Mouse (Mus musculus) left cerebral cortex, adult 8-10 months (tissue): Measurements from ENCODE around the gene Gas6. TPM values are rescaled to one million over a fixed set of nuclear protein-coding genes. Genes with fewer than 3 reads are reported as not detected.

Source experiments
- DNase-seq, 2 experiments: peaks; one replicate each; pipeline ENCODE4 v3.0.0; 2022; ENCODE audit warnings: low spot score in 2 of 2
- total RNA-seq, 4 experiments: library from RNA; stranded (reverse); gene quantifications; 2 replicates each; pipeline ENCODE4 v1.2.4; 2022

Gas6 gene
- total RNA-seq, 4 experiments from 2014 or later: 97.2 to 113 (median 110) TPM

DNA sequence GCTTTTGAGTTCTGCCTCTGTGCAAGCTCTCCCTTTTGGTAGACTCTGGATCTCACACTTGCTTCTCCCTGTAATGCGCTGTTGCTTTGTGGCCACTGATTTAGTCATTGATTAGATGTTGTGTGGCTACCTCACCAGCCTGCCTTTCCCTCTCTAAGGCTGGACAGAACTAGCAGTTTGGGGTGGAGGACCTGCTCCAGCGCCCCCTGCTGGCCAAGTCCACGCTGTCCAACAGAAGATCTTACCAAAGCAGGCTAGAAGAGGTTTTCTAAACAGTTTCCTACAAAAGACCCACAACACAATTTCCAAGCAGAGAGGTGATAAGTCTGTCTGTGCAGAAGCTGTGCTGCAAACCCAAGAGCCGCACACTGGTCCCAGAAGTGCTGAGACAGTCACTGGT lies 32.4 kb downstream of the Gas6 start:
- DNase-seq: peak in 1 of 2 experiments; percentile 79

DNA sequence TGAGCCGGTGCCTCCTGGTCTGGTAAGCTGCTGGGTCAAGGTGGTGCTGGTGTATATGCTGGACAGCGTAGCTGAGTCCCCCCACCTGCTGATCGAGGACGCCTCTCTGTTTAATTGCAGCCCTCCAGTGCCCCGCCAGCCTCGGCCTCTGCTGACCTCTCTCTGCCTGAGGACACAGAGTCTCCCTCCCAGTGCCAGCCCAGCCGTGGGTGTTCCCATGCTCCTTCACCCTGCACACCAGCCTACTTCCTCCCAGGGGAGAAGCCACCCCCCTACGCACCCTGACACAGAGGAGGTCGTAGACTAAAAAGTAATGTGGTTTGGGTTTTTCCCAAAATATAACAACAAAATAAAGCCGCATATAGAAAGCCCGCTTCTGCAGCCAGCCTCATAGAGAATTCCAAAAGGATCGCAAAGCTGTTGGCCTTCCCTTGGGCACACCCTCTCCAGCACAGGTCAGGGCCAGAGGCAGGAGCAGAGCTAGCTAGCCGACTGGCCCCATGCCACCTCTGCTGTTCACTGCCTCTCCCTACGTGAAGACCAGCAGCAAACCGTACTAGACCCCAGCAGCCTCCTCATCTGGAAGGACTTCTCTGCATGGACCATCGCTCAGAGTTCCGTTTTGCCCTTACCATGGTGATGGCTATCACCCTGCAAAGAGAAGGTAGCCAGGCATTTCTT lies 33.1 kb downstream of the Gas6 start:
- DNase-seq: no peak

DNA sequence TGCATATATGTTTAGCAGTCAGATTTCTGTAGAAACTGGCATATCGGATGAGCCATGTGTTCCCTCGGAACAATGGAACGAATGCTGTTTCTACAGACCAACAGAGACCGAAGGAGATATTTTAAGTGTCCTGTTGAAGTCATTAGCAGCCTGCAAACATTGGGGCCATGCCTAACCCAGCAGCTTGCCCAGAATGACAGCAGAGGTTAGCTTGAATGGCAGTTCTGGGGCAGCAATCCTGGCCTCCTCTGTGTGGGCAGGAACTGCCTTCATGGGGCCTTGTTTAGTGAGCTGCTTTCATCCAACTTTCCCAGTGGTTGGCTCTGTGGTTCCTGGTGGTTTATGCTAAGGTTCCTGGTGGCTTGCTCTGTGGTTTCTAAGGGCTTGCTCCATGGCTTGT lies 34.9 kb downstream of the Gas6 start:
- DNase-seq: no peak

DNA sequence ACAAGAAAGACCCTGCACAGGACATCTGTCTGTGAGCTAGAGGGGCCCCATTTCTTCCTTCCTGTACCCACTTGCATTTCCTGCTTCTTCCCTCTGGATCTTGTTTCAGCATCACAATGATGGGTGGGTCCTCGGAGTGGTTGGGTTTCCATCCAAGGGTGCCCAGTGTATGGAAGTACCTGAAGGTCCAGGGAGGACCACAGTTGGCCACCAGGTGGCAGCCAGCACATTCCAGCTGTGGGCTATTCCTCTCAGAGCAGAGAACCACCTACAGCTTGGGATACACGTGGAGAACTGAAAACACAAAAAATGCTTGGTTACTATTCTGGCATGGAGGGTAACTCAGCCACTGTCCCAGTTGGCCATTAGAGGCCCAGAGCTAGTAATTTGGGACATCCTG lies 39.0 kb downstream of the Gas6 start:
- DNase-seq: peak in 1 of 2 experiments; percentile 35

DNA sequence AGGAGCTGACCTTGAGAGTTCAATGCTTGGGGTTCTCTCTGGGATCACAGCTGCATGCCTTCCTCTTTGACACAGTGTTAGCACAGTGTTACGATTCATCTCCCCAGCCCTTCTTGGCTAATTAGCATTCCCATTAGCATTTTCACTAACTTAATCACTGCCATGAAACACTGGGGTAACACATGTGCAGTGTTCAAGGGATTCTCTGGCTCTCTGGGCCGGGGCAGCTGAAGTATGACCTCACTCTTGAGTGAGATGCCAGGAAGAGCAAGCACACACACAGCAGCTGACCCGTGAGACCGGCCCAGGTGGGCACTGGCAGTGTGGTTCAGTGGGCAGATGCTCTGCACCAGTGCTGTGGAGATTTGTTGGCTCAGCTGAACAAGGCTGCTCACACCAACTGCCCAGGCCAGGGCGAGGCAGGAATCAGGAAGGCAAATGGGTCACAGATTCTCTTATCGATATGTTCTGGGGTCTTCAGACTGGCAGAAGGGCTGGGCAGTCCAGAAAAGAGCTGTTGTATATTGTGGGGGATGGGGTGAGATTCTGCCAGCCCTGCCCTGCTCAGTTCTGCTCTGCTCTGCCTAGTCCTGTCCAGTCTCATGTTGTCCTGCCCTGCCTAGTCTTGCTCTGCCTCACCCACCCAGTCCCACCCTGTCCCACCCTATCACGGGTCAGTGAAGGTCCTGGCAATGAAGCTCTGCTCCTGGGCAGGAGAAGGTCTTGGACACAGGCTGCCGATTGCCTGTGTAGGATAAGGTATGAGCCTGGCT lies 39.8 kb downstream of the Gas6 start:
- DNase-seq: peak in 1 of 2 experiments; percentile 53

DNA sequence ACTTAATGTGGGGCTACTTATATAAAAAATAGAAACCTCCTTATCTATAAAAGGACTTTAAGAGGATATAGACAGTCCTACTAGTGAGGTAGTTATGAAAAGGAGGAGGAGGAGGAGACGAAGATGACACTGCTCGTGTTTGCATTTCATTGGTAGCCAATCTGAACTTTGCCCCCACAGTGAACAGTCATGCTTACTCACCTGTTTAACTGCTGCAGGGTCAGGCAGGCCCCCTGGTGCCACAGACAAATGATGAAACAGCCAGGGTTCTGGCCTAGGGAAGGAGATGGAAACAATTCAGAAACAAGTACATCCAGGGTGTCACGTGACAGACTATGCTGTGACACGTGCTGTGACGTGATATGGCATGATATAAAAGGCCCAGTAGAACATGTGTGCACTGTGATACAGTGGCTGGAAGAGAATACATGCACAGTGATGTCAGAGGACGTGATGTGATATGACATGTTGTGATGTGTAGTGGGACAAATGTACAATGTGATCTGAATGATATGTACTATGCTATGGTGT lies 42.5 kb downstream of the Gas6 start:
- DNase-seq: no peak

DNA sequence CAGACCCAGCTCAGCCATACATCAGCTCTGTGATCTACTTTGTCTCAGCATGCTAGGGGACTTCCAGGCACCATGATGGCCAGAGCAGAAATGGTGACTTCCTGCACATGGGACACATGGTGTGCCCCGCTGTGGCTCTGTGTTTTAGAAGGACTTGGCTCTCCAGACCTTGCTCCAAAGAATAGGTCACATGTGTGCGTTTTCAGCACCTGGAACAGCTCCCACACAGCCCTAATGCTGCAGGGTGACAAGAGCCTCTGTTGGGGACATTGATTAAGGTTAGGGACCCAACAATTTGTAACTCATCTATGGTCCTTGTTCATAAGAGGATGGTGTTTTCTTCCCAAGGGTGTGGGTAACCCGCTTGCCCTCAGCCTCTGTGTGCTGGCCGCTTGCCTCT lies 46.1 kb downstream of the Gas6 start:
- DNase-seq: no peak

DNA sequence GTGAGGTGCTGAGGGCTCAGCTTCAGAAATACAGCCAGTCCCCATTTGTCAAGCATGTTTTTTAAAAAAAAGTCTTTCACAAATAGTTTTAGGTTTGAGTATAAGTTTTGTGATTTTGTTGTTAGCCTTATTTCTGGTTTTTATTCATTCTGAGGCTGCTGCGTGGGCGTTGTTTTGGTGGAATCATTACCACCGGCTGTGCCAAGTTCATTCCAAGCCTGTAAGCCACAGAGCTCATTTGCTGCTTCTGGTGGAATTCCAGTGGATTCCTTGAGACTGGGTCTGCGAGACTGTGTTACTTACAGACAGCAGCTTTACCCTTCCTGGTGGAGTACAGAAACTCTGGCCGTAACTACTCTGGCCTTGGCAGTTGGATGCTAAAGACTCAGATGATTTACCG lies 47.8 kb downstream of the Gas6 start:
- no peak for DNase-seq

DNA sequence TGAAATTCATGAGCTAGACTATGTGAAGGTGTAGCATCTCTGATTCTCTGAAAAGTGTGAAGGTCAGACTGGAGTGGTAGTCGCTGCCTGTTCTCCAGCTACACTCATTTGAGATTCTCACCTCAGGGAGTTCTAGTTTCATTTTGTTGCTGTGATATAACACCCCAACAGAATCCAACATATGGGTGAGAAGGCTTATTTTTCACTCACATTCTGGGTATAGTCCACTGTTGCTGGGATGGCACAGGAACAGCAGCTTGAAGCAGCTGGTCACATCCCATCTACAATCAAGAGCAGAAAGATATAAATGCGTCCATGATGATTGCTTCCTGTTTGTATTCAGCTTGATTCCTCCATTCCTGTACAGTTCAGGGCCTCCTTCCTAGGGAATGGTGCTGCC lies 52.1 kb downstream of the Gas6 start:
- DNase-seq: no peak

DNA sequence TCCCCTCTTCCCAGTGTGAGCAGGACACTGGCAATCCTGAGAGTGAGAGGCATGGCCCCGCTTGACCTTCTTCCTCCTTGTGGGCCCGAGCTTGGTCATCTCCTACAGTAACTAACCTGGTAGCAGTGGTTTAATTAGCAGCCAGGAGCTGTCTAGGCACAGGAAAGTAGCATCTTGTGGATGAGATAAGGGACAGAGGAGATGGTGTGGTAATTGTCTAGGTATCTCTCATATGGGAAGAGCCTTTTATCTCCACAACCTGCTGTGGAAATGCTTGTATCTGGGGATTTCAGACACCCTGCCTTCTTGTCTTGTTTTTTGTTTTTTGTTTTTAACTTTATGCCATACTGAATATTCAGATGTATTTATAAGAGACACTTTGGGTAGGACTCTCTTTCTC lies 56.8 kb downstream of the Gas6 start:
- no peak for DNase-seq

DNA sequence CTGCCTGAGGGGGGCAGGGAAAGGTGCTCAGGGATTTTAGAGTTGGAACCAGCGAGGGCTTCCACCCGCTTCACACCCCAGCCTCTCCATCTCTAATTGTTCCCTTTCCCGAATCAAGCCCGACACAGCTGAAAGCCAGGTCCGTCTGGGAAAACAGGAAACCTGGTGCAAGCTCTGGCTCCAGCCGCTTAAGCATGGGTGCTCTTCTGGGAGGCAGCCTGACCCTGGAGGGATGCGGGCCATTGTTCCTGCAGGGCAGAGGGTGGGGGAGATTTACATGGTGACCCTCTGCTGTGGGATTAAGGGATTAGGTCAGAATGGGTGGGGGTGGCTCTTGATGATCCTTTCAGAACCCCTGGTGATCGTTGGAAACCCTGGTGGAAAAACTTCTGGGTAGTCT lies 58.2 kb downstream of the Gas6 start:
- DNase-seq: no peak

DNA sequence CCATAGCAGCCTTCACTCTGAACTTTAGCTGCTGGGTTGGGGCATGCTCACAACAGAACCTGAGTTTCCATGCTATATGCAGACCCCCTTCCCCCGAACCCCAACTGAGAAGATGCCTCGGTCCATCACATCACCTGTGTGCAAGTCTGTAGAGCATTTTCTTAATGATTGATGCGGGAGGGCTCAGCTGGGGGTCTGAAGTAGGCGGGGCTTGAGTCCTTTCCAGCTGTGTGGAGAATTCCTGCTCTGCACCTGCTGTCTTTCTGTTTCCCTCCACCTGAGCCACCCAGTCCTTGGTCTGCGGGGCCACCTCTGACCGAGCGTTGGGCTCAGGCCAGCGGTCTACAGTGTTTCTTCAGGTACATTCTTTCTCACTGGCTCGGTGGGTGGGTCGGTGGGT lies 59.4 kb downstream of the Gas6 start, which contains the start of gene Tmem255b:
Gene Tmem255b, plus strand, starts transcription at position 301 of the 400 bp plus-strand sequence.
- DNase-seq: no peak

DNA sequence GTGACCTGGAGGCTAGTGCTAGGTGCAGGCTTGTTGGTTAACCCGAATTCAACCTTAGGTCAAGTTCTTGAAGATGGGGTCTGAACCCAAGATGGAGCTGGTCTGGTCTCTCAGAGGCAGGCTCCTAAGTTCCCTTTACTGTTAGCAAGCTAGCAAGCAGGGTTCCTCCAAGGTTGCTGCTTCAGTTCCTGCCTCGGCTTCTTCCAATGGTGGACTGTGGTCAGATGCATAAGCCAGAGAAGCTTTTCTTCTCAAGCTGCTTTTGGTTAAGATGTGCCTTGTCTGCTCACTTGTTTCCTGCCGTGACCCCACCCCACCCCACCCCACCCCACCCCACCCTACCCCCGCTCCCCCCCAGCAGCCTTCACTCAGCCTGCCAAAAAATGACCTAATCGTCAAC lies 61.2 kb downstream of the Gas6 start:
- DNase-seq: no peak

DNA sequence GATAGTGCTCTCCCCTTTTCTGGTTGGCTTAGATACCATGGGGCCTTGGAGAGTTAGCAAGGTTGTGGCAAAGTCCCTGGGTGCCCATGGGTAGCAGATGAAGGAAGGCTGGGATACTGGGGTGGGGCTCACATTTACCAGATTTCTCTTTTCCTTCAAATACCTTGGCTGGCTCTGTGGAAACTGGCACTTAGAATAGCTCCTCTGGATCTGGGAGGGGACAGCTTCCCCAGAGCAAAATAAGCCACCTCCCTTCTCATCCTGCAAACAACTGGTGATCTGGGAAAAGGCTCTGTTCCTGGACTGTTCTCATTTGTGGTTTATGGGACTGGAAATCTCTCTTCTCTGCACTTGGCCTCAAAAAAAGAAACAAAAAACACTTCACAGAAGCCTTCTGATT lies 63.4 kb downstream of the Gas6 start:
- no peak for DNase-seq

DNA sequence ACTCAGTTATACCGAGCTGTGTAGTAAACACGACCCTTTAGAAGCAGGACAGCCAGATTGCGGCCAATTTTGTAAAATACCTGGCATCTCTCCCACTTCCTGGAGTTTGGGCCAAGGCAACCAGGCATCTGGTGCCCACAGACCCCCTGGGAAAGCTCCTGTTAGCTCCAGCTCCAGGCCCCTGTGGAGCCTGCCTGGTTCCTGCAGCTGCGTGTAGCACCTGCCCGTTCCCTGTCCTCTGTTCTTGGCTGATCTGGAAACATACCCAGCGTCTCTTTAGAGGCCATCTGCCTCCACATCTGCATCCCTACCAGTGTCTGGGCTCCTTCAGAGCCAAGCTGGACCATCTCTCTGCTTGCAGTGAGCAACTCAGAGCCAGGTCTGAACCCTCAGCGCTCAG lies 63.9 kb downstream of the Gas6 start:
- no peak for DNase-seq

DNA sequence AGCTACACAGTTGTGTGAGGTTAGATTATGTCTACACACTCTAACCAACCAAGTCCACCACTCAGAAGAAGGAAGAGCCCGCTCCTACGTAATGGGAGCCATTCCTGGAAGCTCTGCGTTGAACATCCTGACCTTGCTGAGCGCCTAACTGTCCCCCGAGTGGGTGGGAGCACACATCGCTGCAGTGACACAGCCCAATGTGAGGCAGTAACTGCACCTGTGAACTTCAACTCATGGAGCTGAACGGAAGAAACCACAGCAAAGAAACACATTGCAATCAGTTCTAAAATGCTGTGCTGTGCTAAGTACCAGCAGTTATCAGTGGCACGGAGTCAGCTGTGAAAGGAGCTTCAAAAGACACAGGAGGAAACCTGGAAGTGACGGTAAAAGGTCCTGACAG lies 66.1 kb downstream of the Gas6 start:
- DNase-seq: no peak

DNA sequence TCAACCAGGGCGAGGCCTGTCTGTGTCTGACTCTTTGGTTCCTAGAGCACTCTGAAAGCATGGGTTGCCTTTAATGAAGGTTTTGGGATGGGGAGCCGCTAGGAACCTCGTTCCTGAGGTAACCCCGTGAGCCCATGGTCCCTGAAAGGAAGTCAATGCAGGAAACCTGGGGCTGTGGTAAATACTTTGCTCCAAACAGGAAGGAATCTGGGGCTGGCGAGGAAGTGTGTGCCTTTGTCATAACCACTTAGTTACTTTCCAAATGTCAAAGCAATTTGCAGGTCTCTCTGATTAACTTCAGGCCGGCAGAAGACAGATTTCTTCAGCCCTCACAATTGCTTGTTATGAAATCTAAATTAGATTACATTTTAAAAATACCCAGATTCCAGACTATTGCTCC lies 66.9 kb downstream of the Gas6 start:
- DNase-seq: no peak

DNA sequence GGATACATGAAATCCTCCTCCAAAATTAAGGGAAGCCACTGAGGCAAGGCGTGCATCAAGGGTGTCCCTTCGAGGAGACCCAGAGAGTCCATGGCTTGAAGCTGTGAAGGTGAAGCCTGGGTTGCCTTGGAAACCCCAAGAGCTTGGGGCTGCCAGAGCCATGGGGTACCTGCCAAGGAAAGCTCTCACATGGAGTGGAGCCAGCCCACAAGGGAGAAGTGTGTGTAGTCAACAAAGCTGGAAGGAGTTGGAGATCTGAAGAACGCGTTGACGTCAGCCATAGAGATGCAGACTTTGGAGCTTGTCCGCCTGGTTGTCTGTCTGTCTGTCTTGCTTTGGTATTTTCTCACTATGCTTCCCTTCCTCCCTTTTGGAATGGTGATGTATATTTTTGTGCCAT lies 73.3 kb downstream of the Gas6 start:
- peak in 1 of 2 experiments; percentile 42 for DNase-seq

DNA sequence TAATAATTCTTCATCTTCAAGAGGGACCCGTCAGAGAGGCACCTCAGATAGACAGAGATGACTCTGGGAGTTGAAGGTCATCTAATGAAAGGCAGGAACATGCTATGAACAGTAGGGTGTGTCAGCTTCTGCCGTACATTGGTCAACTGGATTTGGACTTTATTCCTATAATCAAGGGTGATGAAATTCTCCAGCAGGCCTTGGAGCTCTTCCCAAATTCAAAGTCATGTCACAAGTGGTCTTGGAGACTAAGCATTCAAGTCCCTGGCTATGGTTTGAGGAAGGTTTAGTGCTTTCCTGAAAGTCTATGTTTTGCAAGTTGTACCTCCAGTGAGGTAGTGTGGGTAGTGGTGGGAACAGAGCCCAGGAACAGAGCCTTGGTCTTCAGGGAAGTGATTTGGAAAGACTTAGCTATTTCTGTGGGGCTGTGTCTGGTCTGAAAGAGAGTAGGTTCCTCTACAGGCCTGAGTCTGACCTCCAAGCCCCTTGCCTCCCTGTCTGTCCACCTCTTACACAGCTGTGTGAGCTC lies 75.1 kb downstream of the Gas6 start:
- no peak for DNase-seq

DNA sequence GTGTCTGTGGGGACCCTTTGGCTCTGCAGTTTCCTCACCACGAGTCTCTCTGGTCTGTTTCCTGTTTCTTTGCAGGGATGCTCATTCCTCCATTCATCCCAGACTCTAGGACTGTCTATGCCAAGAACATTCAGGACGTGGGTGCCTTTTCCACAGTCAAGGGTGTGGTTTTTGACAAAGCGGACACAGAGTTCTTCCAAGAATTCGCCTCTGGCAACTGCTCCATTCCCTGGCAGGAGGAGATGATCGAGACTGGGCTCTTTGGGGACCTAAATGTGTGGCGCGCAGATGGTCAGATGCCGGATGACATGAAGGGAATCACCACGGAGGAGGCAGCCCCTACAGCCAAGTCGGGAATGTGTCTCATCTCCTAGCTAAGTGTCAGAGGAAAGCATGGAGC lies 78.4 kb downstream of the Gas6 start:
- peak in 1 of 2 experiments; percentile 23 for DNase-seq
